Comparison of ENCODE assay signal across 10 mouse cellular contexts in the genomic region with DNA sequence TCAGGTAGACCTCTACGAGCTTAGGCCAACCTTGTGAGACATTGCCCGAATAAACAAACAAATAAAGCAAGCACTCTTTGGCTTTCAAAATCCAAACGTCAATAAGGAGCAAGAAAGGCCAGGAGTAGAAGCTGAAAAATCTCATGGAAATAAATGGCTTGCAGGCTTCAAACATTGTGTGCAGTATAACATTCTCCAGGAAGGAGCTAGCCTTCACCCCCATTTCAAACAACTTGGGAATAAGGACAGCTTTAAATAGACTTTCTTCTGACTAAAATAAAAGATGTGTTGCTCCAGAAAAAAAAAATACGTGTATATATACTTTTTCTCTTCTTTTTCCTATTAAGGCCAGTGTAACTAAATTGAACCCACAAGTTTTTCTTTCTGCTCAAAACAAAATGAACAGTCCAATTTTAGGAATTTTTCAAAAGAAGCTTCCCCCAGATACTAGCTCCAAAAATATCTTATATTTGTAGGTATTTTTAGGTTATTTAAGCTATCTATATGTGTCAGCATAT.
"Had no signal": no experiment of that assay in that cellular context is flagged by ENCODE, and none has a peak within 500 bp of the region (broad histone marks: within the 10 kb centered on the region; RNA-seq: fewer than 3 reads in every experiment).

No protein-coding gene starts in this region.

- ATAC-seq: midbrain, embryonic 13.5 days; midbrain, embryonic 15.5 days had no signal

- DNase-seq: lung, adult 18-20 months; lung, embryonic 14.5 days; lung, postnatal 10 days; lung, postnatal 36 days; right cerebral cortex, postnatal 14 days; thymus, adult 18-20 months; thymus, postnatal 14 days; thymus, postnatal 36 days had no signal
